Mouse (Mus musculus): Measurements from ENCODE around the gene Gm3278.
"Not testable (repeated sequence)": the region's sequence is repeated elsewhere in the genome, so short reads cannot be mapped to it uniquely, and the experiment has no call there.

The Gm3278 gene

DNA sequence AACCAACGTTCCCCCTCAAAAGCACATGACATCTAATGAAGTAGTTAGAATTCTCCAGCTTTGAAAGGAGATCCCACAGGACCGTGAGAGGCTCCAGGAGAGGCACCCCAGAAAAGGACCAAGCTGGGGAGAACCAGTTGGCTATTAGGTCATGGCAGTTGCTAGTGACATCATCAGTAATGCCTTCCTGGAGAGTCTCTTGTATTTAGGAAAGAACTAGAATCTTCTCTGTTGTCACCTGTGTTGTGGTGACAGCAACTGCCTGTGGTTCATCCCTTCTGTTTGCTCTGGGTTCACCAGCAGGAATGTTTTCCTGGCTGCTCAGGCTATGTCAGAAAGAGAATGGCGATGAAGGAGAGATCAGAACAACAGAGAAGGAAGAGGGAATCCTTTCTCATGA is at the start of gene Gm3278:
TSS of gene Gm3278 (plus strand) at position 301 of the 400 bp plus-strand sequence.
- not testable (repeated sequence) for DNase-seq (ENCODE audit: low spot score)

DNA sequence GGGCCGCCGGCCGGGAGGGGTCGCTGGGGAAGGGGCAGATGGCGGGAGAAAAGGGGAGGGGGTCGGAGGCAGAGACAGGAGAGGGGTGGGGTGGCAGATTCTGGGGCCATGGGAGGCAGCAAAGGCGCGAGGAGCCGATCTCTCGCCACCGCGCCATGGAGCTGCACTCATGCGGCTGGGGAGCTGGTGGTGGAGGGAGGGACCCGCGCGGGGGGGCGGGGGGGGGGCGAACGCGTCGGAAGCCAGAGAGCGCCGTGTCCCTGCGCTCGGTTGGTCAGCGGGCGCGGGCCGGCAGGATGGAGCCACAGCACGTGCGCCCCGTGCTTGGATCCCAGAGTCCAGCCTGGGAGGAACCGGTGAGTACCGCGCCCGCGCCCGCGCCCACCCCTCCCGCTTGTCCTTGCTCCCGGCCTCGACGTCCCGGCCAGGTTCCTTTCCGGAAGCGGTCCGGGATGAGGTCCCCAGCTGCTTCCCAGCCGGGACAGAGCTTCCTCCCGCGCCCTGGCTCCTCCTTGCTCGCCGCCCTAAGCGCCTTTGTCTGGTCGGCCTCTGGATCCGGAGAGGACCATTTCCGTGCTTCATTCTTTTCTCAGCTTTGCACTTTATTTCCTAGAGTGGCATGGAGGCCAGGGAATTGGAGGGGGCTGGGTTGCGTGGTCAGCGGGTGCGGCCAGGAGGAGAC is 36.8 kb upstream of the Gm3278 start, which contains the start of gene Gm3264:
TSS of gene Gm3264 (plus strand) at position 278 of the 682 bp plus-strand sequence.
- peak; percentile 25 for DNase-seq (ENCODE audit: low spot score)
